ENCODE assay signal across 9 mouse cellular contexts in the genomic region with DNA sequence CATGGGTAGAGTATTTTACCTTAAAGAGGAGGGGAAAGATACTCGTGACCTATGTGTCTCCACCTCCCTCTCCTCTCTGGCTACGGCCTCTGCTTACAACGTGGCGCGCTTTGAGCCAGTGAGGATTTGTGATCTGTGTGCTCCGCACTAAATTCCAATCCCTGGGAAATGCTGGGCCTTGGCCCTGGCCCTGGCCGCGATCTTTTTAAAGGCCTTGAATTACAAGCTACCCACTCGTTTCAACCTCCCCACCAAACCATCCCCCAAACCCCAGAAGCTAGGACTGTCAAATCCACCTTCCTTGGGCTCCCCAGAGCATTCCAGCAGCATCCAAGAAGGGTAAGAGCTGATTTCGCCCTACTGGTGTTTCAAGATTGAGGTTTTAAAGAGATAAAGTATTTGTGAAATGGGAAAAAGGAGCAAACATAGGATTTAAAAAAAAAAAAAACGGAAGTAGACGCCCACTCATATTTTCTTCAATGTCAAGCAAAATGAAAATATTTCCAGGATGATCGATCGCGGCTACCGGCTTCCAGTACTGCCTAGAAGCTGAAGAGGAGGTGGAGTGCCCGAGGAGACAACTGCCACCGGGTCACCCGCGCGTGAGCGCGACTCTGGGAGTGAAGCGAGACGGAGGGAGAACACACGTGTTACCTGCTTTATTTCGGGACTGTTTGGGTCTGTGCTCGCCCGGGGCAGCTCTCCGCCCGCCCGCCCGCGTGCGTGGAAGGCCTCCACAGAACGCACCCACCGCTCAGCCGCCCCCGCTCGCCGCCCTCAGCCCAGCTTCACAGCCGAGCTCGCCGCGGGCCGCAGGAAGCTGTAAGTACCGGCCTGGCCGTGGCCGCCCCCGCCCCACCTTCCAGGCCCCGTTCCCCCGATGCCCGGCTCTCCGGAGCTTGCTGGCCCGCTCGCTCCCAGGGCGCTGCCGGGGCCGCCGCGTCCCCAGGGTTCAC. TPM values are rescaled to one million over a fixed set of nuclear protein-coding genes. Genes with fewer than 3 reads are reported as not detected.
A peak's percentile ranks its signal among the peaks of the same experiment; 100 is the strongest.
DNase-seq lines count a peak whose midpoint lies in the region; ATAC-seq lines count a peak whose summit lies in the region.
"Had no signal": no experiment of that assay in that cellular context is flagged by ENCODE, and none has a peak within 500 bp of the region (broad histone marks: within the 10 kb centered on the region; RNA-seq: fewer than 3 reads in every experiment).

A gene (plus strand): TSS at position 96 of the 956 bp plus-strand sequence.

- peak; percentile 16 for ATAC-seq in embryonic facial prominence, embryonic 11.5 days (replicated peaks; ENCODE audit: insufficient number of reproducible peaks, low FRiP score, low TSS enrichment, low read depth)
- peak; percentile 37; the same call in 1 of the 2 replicates for ATAC-seq in intestine, embryonic 16.5 days

- H3K4me1 ChIP-seq in embryonic facial prominence, embryonic 11.5 days (ENCODE audit: control insufficient read depth, insufficient read depth, low read length) = no peaks in the 10 kb centered on the region
- H3K4me1 ChIP-seq in intestine, embryonic 16.5 days (ENCODE audit: control insufficient read depth, insufficient read depth, low read length) = peaks cover 10% of the 10 kb centered on the region; the same call in 1 of the 2 replicates
- H3K4me1 ChIP-seq in midbrain, embryonic 10.5 days = peaks cover 22% of the 10 kb centered on the region

- peak within 1 kb of the TSS; percentile 47 for H3K9ac ChIP-seq in embryonic facial prominence, embryonic 11.5 days (replicated peaks; ENCODE audit: low read length)
- no peak within 1 kb of the TSS for H3K9ac ChIP-seq in intestine, embryonic 16.5 days (ENCODE audit: low read depth, low read length)

- DNase-seq in layer of hippocampus, adult 11-12 months (ENCODE audit: low spot score) = peak; percentile 56
- no peak for DNase-seq in layer of hippocampus, adult 9-10 months (ENCODE audit: low spot score)
- peak; percentile 40 for DNase-seq in embryonic facial prominence, embryonic 11.5 days (ENCODE audit: low spot score)
- DNase-seq in midbrain, embryonic 10.5 days (ENCODE audit: low spot score) = peak; percentile 63
- no peak for DNase-seq in adrenal gland, adult 8-10 months
- DNase-seq in gastrocnemius, postnatal 14 days = no peak
- no peak for DNase-seq in MN1 (ENCODE audit: low spot score)

- peak within 1 kb of the TSS; percentile 57 for H3K4me2 ChIP-seq in embryonic facial prominence, embryonic 11.5 days (ENCODE audit: low read depth, low read length)
- H3K4me2 ChIP-seq in intestine, embryonic 16.5 days (ENCODE audit: low read depth, low read length) = peak within 1 kb of the TSS; percentile 49

- under 1% methylated on average over 56 of the region's 61 CpGs for WGBS in embryonic facial prominence, embryonic 11.5 days
- WGBS in intestine, embryonic 16.5 days = under 1% methylated on average over 56 of the region's 61 CpGs
- WGBS in midbrain, embryonic 10.5 days = under 1% methylated on average over 59 of the region's 61 CpGs

- H3K9me3 ChIP-seq in embryonic facial prominence, embryonic 11.5 days (replicated peaks; ENCODE audit: control insufficient read depth, low read length) = no peaks in the 10 kb centered on the region
- H3K9me3 ChIP-seq in intestine, embryonic 16.5 days (ENCODE audit: control insufficient read depth, low read length) = no peaks in the 10 kb centered on the region
- H3K9me3 ChIP-seq in midbrain, embryonic 10.5 days (replicated peaks) = no peaks in the 10 kb centered on the region

- intact Hi-C loops in gastrocnemius, postnatal 14 days (cut with DNase I; ENCODE audit: low total_unique reads) = no loop called here

- no peak within 1 kb of the TSS; the same call in 1 of the 2 replicates for H3K27ac ChIP-seq in embryonic facial prominence, embryonic 11.5 days (replicated peaks; ENCODE audit: low read depth, low read length)
- H3K27ac ChIP-seq in intestine, embryonic 16.5 days (ENCODE audit: low read length) = no peak within 1 kb of the TSS
- 0 out of 2 replicates have a peak within 1 kb of the TSS, but pooled peaks have one; percentile 28 for H3K27ac ChIP-seq in midbrain, embryonic 10.5 days (replicated peaks)

- H3K4me3 ChIP-seq in embryonic facial prominence, embryonic 11.5 days (ENCODE audit: low read depth, low read length) = peak within 1 kb of the TSS; percentile 38
- peak within 1 kb of the TSS; percentile 39 for H3K4me3 ChIP-seq in intestine, embryonic 16.5 days (ENCODE audit: low read length)
- H3K4me3 ChIP-seq in midbrain, embryonic 10.5 days = peak within 1 kb of the TSS; percentile 56
- H3K4me3 ChIP-seq: myocyte had no signal

- H3K27me3 ChIP-seq in embryonic facial prominence, embryonic 11.5 days (ENCODE audit: control insufficient read depth, insufficient read depth, low read length) = peaks cover 66% of the 10 kb centered on the region
- H3K27me3 ChIP-seq in intestine, embryonic 16.5 days (replicated peaks; ENCODE audit: control insufficient read depth, insufficient read depth, low read length) = peaks cover 76% of the 10 kb centered on the region
- peaks cover 100% of the 10 kb centered on the region for H3K27me3 ChIP-seq in midbrain, embryonic 10.5 days (ENCODE audit: low read depth, poor library complexity, severe bottlenecking)

- H3K36me3 ChIP-seq in embryonic facial prominence, embryonic 11.5 days (replicated peaks; ENCODE audit: control insufficient read depth, insufficient read depth, low read depth, low read length) = no peaks in the 10 kb centered on the region
- H3K36me3 ChIP-seq in intestine, embryonic 16.5 days (ENCODE audit: control insufficient read depth, insufficient read depth, low read length) = no peaks in the 10 kb centered on the region
- H3K36me3 ChIP-seq in midbrain, embryonic 10.5 days = no peaks in the 10 kb centered on the region

RNA-seq across cellular contexts. Expression of the gene that starts here (rescaled TPM):
- 3.7 and 5.0 TPM in 2 replicates for polyA plus RNA-seq in embryonic facial prominence, embryonic 11.5 days (2014; fragmentation: Nextera tagmentation; extraction: Ambion mirVana)
- polyA plus RNA-seq in intestine, embryonic 16.5 days (2015; fragmentation: Nextera tagmentation; extraction: Ambion mirVana) = not detected in 2 replicates
- polyA plus RNA-seq in midbrain, embryonic 10.5 days (2016; fragmentation: Nextera tagmentation; extraction: Ambion mirVana) = 0.31 and 0.42 TPM in 2 replicates
- total RNA-seq in adrenal gland, adult 8-10 months (2022) = not detected
- not detected for total RNA-seq in gastrocnemius, postnatal 14 days (2021)
- polyA plus RNA-seq: myocyte had no signal

Comparison
In these comparisons a context has a peak if more than half of its experiments do, and no peak if none do; other contexts are left out.
1. DNase-seq: peak in layer of hippocampus, adult 11-12 months (single experiment) and embryonic facial prominence, embryonic 11.5 days (single experiment); none in layer of hippocampus, adult 9-10 months (single experiment), adrenal gland, adult 8-10 months (single experiment), gastrocnemius, postnatal 14 days (single experiment) and MN1 (single experiment).
2. Peak in ATAC-seq, H3K4me3 ChIP-seq and H3K4me2 ChIP-seq in intestine, embryonic 16.5 days; RNA of the gene not detected or under 1 TPM.
3. Peak in DNase-seq, H3K4me3 ChIP-seq and H3K27ac ChIP-seq in midbrain, embryonic 10.5 days; RNA of the gene not detected or under 1 TPM.
4. Peak in every context shown above with its lines, with median percentiles within 50 percentile points of each other: H3K4me3 ChIP-seq.